Mouse (Mus musculus) liver, postnatal 0 days (tissue): ENCODE data around the gene Chrnb1.
A peak's percentile ranks its signal among the peaks of the same experiment; 100 is the strongest.

Experiments used
- CTCF ChIP-seq: sonication (generic); IDR thresholded peaks from 2 replicates; pipeline ENCODE4 v1.5.1; 2016; ENCODE audit warnings: antibody characterized with exemption, low read depth
- EP300 ChIP-seq: IDR thresholded peaks from 2 replicates; pipeline ENCODE4 v1.6.1; 2016; ENCODE audit warnings: antibody characterized with exemption, low read depth, mild to moderate bottlenecking

DNA sequence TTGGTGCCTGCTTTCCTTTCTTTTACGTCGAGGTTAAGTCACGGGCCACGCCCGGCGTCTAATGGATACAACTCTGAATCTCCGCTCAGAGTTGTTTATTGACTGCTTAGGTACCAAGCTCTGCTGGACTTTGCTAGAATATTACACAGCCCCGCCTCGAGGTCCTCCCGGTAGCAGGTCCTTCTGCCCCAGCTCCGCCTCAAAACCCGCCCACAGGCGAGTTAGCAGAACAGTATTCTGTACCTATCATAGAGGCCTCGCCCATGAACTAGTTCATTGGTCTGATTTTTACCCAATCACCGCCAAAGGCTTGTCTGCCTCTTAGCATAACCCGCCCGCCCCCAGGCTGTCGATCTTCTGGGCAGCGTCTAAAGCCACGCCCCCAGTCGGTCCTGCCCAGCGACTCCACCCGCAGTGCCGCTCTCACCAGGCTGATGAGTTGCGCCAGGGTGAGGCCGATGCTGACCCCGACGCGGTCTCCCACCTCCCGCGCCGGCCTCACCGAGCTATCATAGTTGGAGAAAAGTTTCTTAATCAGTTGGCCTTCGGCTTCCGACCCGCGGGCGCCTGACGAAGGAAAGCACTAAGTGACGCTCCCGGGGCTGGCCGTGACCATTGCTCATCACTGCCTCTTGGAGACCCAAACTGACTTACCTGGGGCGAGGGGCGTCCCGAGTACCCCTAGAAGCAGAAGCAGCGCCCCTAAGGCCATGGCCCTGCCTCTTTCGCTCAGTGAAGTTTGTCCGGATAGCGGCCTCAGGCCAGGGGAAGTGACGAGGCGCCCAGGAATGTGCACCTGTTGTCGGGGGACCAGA, at the start of gene Chrnb1:
- no peak for TF ChIP-seq EP300
- peak; percentile 17 for TF ChIP-seq CTCF
